Mouse (Mus musculus) cerebellum, postnatal 36 days (tissue): ENCODE results near the gene Mapk1ip1l.
"Not testable (repeated sequence)": the region's sequence is repeated elsewhere in the genome, so short reads cannot be mapped to it uniquely, and the experiment has no call there.

Experiments
- DNase-seq, 2 experiments: peaks; one replicate each; pipeline ENCODE4 v3.0.0; 2021 to 2022; ENCODE audit warnings: mixed read lengths in 2 of 2

The Mapk1ip1l gene

GRCm38 (mm10) chr14:47305933-47306332 lies 7.9 kb downstream of the Mapk1ip1l start:
- no peak for DNase-seq

DNA sequence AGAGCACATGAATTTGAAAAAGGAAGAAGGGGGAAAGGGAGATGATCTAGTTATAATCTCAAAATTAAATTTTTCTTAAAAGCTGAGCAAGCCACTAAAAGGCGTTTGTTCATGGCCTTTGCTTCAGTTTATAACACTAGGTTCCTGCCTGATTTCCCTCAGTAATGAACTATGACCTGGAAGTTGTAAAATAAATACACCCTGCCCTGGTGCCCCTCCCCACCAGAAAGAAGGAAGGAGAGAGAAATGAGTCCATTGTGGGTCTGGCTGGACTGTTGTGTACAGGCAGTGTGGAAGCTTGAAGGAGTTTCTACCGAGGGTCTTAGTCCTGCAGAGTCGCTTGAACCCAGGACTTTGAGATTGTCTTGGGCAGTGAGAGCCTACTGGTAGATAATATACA lies 9.6 kb downstream of the Mapk1ip1l start:
- DNase-seq = no peak

DNA sequence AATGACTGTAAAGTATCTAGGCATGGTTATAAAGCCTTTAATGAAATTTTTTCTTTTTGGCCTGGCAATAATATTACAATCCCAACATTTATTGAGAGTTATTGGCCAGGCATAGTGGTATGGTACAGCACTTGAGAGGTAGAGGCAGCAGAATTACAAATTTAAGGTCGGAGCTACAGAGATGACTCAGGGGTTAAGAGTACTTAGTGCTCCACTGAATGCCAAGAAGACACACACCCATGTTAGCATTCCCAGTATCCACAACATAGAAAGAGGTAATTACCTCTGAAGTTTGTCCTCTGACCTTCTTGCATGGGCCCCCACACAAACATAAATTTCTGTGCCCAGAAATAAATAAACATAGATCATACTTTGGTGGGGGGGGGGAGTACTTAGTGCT lies 11.0 kb downstream of the Mapk1ip1l start:
- DNase-seq = no peak

DNA sequence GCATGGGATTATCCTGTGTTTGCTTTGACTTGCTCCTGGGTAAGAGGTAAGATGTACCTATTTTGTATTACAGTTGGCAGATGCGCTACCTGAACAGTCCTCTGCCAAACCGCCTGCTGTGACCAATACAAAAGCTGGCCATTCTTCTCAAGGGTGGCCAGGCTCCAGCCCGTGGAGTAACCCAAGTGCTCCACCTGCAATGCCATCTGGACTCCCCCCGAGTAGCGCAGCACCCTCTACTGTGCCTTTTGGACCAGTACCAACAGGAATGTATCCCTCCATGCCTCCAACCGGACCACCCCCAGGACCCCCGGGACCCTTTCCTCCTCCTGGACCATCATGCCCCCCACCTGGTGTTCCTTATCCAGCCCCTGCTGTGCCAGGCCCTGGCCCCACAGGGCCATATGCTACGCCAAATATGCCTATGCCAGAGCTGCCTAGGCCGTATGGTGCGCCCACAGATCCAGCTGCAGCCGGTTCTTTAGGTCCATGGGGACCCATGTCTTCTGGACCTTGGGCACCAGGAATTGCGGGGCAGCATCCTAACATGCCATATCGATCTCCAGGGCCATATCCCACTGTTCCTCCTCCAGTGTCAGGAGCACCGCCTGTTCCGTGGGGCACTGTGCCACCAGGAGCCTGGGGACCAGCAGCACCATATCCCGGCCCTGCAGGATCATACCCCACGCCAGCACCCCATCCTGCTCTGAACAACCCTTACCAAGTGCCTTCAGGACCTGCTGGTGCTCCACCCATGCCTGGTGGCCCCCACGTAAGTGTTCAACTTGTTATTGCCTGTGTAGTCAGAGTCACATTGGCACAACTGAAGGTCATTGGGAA lies 12.5 kb downstream of the Mapk1ip1l start:
- peak; percentile 82 to 83 for DNase-seq

DNA sequence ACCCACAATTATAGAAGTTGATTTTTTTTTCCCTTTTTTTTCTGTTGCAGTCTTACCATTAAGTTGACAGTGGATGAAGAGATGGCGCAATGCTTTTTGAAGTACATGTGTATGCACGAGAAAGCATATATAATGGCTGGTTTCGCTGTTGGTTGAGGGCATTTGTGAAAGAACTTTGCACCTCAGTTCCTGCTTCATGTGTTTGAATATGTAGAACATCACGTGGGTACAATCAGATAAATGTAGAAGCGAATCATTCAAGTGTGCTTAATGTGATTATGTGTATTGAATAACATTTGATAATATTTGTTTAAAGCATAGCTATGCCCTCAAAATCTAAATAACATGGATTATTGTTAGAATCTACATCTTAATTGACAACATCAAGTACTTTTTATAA lies 21.3 kb downstream of the Mapk1ip1l start:
- no peak for DNase-seq

DNA sequence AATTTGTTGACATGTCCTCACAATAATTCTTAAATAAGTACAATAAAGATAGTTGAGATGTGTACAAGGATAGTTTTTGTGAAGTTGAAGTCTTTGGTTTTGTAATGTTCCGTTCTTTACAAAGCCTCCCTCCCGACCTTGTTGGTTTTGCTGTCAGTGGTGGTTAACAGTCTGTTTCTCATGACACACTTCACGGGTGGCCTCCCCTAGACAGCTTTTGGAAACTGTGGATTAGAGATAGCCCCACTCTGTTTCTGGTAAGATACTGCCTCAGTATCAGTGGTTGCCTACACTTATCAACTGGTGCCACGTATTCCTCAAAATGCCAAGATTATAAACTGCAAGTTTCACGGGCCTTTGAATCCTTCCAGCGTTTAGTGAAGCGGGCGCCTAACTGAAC lies 23.5 kb downstream of the Mapk1ip1l start:
- DNase-seq = not testable (repeated sequence)

DNA sequence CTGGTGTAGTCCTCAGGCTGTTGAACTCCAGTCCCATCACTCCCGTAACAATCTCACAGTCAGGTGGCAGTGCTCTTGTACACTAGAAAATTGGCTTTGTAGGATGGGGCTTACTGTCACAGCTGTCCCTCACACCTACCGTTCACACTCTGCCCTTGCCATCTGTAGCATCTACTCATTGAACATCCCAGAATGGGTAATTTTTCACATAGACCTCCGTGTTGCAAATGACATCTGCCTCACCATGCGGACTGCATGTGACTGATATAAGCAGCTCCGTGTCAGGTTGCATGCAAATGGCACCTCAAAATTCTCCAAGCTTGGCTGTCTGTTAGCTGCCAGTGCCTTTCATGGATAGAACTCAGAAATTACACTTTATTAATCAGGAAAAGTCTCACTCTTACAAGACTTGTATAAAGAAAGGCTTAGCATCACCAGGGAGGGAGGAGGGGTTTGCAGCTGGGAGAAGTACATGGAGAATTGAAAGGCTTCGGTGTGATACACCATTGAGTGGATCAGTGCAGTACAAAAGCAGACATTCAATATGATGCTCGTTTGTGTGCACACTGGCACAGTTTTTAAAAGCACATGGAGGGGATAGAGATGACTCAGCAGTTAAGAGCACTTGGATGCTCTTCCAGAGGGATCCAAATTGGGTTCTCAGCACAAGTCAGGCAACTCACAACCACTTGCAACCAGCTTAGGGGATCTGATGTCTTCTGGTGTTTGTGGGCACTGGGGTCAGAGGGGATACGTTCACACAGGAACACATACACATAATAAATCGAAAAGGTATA lies 28.1 kb downstream of the Mapk1ip1l start:
- no peak for DNase-seq

DNA sequence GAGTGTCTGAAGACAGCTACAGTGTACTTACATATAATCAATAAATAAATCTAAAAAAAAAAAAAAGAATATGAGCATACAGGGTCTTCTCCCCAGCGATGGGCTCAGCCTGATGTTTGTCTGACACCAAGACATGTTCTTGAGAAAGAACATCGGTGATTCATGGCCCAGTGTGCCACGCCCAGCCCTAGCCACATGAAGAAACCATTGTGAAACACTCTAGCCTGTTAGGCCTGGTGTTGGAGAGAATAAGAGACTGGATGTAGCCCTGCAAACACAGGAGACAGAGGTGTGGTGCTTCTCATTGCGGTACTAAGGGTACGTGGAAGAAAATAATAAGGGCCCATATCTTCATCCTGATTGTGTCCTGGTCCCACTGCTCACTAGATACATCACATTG lies 29.3 kb downstream of the Mapk1ip1l start:
- no peak for DNase-seq

DNA sequence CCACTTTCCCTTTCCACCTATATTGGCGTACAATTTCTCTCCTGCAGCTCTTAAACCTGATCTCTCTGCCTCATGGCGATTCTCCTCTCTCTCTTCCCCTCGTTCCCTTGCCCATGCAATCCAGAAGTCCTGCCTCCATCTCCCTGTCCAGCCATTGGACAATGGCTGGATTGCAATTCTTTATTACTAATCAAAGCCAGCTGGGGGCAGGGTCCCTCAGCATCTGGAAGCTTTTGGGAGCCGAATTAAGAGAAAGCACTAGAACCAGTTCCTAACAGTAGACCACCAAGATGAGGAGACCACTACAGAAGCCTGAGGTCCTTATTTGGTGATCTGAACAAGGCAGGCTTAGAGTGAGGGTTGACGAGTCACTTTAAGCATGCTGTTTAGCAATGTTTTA lies 33.9 kb downstream of the Mapk1ip1l start:
- DNase-seq = no peak

GRCm38 (mm10) chr14:47334819-47335218 lies 36.8 kb downstream of the Mapk1ip1l start:
- DNase-seq = peak; percentile 45

DNA sequence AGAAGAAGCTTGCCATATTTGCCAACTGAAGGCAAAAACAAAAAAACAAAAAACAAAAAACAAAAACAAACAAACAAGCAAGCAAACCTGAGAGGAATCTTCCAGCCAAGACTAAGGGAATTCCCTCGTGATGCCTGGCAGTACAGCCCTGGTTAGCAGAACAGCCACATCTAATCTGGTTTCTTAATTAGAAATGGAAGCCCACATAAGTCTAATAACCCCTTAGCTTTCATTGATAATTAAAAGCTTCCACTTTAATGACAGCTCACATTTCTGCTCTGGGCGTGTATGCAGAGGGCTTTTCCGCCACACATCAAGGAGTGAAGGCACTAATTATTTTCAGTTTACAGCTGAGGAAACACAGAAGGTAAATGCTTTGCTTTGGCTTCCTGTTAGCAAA lies 37.2 kb downstream of the Mapk1ip1l start:
- DNase-seq = no peak

DNA sequence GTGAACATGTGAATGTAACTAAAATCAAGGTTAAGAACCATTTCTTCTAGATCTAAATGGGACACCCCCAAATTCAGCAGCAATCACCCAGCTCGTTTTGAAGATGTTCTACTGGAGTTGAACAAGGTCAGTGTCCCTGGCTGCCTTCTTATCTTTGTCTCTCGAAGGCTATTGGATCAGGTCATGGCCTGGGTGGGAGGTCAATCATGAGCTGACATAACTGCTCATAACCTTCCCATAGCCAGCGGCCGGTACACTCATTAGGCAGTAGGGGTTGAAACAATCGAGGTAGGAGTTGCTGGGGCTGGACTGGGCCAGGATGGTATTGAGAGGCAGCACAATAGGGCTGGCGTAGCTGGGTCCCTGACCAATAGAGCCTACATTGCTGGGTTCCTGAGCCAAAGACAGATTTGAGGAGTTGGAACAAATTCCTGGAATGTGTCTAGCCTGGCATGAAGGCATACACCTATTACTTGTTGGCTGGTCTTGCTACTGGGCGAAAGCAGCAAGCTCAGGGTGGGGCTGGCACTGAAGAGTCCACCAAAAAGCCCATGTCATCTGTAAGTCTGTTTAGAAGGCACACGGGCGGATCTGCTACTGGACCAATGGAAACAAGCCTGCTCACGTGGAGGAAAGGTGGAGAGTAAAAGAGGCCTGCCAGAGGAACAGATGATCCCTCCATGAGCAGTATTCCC lies 42.3 kb downstream of the Mapk1ip1l start:
- DNase-seq = no peak

- DNase-seq = no peak
Observed at GRCm38 (mm10) chr14:47341811-47342291, 43.8 kb downstream of the Mapk1ip1l start.

GRCm38 (mm10) chr14:47346715-47347114 lies 48.6 kb downstream of the Mapk1ip1l start:
- no peak for DNase-seq

- no peak for DNase-seq
Observed at GRCm38 (mm10) chr14:47350974-47351373, 52.9 kb downstream of the Mapk1ip1l start.

GRCm38 (mm10) chr14:47352272-47352671 lies 54.2 kb downstream of the Mapk1ip1l start:
- no peak for DNase-seq

GRCm38 (mm10) chr14:47353240-47353639 lies 55.2 kb downstream of the Mapk1ip1l start:
- no peak for DNase-seq

- no peak for DNase-seq
Observed at GRCm38 (mm10) chr14:47354111-47354577, 56.1 kb downstream of the Mapk1ip1l start.

DNA sequence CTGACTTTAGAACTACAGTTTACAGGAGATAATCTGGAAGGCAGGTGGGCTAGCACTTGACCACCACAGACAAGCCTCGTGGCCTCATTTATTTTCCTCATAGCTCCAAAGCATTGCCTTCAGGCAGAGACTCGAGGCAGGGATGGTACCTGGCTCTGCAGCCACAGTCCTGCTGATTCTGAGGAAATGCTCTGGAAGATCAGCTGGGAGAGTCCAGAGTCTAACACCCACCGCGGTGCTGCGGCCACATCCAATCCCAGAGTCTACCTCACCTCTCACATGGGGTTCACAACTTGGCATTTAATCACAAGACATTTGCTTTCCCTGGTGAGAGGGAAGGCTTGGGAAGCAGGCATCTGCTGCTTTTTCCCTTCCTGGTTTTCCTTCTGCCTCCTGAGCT lies 56.9 kb downstream of the Mapk1ip1l start:
- DNase-seq = no peak

DNA sequence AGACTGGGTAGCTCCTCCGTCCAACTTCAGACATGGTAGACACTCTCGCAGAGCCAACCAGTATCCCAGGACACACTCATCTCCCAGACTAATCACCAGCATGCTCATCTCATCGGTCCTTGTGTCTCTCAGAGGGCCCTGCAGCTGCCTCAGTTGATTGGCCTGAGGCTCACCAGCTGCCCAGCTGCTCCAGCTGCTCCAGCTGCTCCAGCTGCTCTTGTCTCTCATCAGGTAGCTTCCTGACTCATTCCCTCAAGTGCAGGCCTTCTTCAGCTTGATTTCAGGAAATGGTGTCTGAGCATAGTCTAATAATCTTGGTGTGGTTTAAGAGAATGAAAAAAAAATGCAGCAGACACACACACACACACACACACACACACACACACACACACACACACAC lies 58.6 kb downstream of the Mapk1ip1l start:
- DNase-seq = no peak

- DNase-seq = no peak
Observed at GRCm38 (mm10) chr14:47359610-47360009, 61.5 kb downstream of the Mapk1ip1l start.

GRCm38 (mm10) chr14:47361418-47361817 lies 63.4 kb downstream of the Mapk1ip1l start:
- DNase-seq = no peak

DNA sequence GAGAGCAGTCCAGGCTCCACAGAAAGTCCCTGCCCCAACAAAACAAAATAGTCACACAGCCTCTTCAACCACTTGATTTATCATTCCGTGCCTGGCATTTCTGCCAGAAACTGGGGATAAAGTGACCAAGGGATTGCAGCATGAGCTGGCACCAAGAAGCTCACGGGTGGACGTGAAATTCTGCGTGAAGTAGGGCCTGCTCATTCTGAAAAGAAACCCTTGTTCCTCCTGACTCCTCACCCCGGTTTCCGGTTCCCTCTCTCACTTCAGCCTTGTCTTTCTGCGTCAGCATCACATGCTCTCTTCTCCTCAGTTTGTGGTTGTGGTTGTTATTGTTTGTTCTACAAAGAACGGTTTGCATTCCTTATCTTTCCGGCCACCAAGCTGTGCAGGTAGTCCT lies 63.8 kb downstream of the Mapk1ip1l start:
- no peak for DNase-seq
